Mouse (Mus musculus) NIH3T3 (cell line): Measurements from ENCODE around the gene Iba57.
A peak's percentile ranks its signal among the peaks of the same experiment; 100 is the strongest.

Source experiments
- DNase-seq: peaks from one replicate; pipeline ENCODE4 v3.0.0-alpha.2; 2012; ENCODE audit warnings: low read depth

Gene Iba57

DNA sequence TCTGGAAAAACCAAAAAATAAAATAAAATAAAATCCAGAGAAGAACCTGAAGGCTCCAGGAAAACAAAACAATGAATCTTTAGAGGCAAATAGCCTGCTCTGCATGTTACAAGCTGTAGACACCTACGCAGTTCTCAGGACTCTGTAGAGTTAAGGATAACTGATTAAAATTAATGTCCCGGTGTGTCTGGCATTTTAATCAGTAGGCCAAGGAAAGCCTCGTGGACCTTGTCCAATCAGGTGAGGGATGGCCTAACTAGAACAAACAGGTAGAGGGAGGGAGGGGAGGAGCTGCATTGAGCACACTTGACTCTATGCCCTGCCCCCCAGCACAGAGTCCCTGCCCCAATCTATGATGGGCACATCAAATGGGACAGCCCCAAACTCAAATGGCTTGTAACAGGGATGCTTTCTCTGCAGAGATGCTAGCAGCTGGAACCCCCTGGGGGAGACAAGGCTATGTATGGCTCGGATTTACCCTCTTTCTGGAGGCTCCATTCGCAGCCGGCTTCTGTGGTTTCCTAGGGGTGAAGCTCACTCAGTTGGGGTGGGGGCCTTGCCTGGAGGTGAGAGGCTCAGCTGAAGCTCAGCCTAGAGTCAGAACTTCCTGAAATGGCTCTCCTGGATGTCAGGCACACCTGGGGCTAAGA lies 10.8 kb upstream of the Iba57 start:
- DNase-seq = no peak

DNA sequence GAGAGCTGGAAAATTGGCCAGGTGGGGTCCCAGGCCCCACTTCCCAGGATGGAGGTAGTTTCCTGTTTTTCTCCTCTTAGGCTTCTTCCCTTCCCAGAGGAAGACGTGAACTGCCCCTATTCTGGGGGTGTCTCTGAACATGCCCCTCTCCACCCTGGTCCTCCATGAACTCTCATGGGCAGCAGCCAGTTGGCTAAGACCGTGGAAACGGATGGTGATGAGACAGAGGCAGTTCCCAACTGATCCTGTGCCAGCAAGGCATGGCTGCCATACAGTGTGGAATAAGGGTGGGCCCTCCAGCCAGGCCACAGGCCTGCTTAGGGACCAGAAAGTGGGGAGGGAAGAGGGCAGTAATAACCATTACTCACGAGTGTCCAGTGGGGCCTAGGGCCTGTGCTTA lies 7.0 kb upstream of the Iba57 start:
- DNase-seq = peak; percentile 16

- DNase-seq = no peak
Measured at GRCm38 (mm10) chr11:59169807-59170206, 6.3 kb upstream of the Iba57 start.

- DNase-seq = peak; percentile 55
Measured at GRCm38 (mm10) chr11:59165616-59166241, 2.2 kb upstream of the Iba57 start.

- no peak for DNase-seq
Measured at GRCm38 (mm10) chr11:59164384-59164783, 845 bp upstream of the Iba57 start.

- no peak for DNase-seq
Measured at GRCm38 (mm10) chr11:59162443-59163254, 890 bp downstream of the Iba57 start.

DNA sequence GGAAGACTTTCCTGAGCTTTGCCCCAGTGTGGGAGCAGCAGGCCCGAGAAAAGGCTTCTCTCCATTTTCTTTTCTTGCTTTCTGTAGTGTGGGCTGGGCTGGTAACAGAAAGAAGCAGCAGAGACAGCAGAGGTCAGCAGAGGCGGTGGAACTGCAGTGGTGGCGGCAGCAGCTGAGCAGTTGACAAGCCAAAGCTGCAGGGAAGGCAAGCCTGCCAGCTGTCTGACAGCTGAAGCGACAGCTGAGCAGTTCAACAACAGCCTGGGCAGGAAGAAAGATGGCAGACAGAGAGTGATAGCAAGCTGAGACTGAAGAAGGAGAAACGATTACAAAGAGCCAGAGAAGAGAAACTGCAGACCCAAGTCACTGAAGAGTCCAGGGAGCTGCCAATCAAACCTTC lies 2.1 kb downstream of the Iba57 start:
- no peak for DNase-seq

DNA sequence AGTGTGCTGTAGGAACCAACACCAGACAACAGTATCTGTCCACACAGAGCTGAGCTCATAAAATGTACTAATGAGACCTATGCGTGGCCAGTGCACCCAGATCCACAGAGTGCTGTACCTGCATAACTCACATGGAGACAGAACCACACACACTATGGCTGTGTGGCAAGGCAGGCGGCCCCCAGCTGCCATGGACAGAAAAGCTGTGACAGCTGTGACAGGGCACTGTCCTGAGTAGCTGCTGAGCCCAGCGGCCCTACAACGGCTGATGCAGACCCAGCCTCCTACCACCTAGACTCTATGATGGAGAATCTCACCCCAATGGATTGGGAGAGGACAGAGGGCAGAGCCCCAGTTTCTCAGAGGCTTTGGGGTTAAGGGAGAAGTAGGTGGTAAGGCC lies 4.0 kb downstream of the Iba57 start:
- no peak for DNase-seq

DNA sequence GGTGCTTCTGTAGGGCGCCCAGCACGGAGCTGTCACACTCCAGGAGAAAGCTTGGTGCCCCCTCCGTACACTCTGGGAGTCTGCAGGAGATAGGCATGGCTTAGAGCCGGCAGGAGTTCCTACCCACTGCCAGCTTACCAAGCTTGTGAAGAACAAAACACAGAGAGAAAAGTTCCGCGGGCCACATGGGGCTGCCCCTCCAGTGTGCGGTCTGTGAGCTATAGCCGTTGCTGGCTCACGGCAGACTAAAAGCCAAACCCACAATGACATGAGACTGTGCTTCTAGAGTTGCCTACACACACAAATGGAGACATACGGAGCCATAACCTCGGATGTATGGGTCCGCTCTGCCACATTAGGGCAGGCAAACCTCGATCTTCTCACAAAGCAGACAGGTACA lies 4.4 kb downstream of the Iba57 start:
- no peak for DNase-seq

GRCm38 (mm10) chr11:59155900-59156299 lies 7.6 kb downstream of the Iba57 start:
- no peak for DNase-seq

DNA sequence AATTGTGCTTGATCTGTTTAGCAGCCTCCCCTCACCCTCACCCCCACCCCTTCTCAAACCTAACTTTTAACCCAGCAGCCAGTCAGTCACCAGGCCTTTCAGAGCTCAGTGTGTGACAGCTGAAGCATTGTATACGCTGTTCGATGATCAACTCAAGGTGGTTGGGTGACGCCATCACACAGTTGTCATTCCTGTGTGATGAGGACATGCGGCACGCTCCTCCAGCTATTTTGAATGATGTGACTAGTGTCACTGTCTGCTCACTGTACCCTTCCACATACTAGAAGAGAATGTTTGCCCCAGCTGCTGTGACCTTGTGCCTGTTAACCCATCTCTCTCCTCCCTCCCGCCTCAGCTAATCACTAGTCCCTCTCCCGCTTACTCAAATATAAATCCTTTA lies 9.3 kb downstream of the Iba57 start:
- DNase-seq = no peak

- DNase-seq = peak; percentile 16
Measured at GRCm38 (mm10) chr11:59151729-59152128, 11.8 kb downstream of the Iba57 start.

GRCm38 (mm10) chr11:59149302-59149701 lies 14.2 kb downstream of the Iba57 start:
- no peak for DNase-seq

GRCm38 (mm10) chr11:59142962-59143361 lies 20.6 kb downstream of the Iba57 start:
- DNase-seq = no peak

DNA sequence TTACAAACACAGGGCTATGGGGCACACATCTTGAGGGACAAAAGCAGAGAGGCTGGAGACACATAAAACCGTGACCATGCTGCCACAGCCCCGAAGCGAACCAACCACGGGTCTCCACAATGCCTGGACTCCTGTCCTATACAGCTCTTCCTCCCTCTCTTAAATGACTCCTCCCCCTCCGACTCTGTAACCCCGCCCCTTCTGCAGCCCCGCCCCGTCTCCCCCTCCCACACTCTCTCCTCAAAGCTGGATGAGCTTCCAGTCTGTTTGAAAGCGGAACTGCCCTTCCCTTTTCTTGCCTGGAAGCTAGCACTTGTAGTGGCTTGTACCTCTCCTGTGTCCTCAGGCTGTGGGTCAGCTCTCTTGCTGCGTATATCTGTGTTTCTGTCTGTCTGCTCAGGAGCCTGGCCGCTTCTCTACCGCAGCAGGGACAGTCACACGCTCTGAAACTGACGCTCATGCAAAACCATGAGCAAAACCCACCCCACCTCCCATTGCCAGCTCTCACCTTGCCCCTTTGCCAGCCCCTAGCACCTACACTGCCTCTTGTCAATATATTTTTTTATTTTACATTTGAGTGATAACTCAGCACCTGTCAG lies 21.7 kb downstream of the Iba57 start:
- DNase-seq = no peak

- no peak for DNase-seq
Measured at GRCm38 (mm10) chr11:59138537-59139486, 24.7 kb downstream of the Iba57 start.

GRCm38 (mm10) chr11:59136994-59137706 lies 26.4 kb downstream of the Iba57 start:
- DNase-seq = no peak

- DNase-seq = no peak
Measured at GRCm38 (mm10) chr11:59135904-59136452, 27.6 kb downstream of the Iba57 start, which contains the start of gene Obscn. TSS of gene Obscn (minus strand) at chr11:59136402.

DNA sequence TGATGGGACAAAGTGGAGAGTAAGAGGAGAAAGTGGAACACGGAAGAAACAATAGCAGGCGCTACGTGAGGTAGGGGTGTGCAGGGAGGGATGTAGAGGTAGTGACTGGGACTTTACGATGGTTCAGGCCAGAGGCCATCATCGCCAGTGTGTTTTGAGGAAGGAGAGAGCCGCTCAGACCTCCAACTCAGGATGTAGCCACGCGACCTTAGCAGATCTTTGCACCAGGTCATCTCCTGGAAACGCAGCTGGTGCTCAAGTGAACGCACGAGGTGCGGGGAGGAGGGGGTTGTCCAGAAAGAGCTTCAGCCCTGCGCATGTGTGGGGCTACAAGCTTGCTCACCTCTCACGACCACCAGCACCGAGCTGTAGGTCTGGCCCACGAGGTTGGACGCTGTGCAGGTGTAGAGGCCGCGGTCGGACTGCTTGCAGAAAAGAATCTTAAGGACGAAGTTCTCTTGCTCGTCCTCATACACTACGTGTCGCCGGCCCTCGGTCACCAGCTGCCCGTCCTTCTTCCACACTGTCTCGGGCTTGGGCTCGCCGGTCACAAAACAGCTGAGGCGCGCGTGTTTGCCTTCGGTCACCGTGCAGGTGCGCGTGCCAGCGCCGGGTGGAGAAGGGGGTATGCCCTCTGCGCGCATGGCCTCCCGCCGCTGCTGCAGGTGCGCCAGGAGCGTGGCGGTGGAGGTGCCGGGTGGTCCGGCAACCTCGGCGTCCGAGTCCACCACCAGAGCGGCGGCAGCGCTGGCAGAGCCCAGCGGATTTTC lies 28.3 kb downstream of the Iba57 start:
- no peak for DNase-seq
